Mouse (Mus musculus) lung, postnatal 4 days (tissue): ENCODE results near the gene Ralgapa1.

Source experiments
- DNase-seq, 2 experiments: peaks; one replicate each; pipeline ENCODE4 v3.0.0; 2021

The Ralgapa1 gene

GRCm38 (mm10) chr12:55820661-55821314 is at the start of gene Ralgapa1:
Gene Ralgapa1 (minus strand): TSS chr12:55821167.
- DNase-seq: peak; percentile 91 to 92

DNA sequence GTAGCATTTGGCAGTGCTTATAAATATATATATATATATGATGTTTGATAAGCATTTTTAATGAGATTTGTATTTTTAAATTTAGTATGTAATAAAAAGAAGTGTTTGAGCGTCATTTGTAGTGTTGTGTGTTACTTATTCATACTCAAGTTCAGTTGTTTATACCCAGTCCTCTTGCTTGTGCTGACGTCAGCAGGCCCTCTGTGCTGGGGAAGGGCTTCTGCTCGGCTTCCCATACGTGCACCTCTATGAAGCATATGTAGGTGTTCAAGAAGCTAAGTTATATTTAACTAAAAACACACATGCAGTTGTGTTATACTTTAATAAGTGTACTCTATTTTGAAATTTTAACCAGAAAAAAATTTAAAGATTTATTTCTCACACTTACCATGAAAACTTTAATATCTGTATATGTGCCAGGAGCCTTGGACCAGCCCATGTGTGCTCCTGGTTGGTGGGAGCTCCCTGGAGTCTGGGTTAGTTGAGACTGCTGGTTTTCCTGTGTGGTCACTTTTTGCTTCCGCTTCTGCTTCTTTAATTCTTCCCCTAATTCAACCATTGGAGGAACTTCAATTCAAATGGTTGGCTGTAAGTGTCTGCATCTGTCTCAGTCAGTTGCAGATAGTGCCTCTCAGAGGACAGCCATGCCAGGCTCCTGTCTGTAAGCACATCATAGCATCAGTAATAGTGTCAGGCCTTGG is 48.8 kb upstream of the Ralgapa1 start:
- DNase-seq: no peak

DNA sequence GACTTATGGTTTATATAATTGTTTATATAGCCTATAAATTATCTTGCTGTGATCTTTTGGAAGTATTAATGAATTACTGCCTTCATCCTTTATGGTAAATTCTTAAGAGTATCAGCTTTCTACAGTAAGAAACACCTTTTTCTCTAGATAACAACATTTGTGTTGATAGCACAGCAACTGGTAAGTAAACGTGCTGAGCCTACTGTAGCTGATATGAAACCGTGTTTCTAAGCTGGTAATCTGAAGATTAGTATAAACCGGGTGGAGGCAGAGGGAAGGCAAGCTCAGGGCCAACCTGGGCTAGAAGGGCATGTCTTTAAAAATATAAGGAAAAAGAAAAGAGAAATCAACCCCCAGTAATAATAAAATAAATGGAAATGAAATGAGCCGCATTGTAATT is 46.8 kb upstream of the Ralgapa1 start:
- DNase-seq: no peak

- DNase-seq: no peak
These were observed 39.7 kb upstream of the Ralgapa1 start for GRCm38 (mm10) chr12:55860631-55861030.

DNA sequence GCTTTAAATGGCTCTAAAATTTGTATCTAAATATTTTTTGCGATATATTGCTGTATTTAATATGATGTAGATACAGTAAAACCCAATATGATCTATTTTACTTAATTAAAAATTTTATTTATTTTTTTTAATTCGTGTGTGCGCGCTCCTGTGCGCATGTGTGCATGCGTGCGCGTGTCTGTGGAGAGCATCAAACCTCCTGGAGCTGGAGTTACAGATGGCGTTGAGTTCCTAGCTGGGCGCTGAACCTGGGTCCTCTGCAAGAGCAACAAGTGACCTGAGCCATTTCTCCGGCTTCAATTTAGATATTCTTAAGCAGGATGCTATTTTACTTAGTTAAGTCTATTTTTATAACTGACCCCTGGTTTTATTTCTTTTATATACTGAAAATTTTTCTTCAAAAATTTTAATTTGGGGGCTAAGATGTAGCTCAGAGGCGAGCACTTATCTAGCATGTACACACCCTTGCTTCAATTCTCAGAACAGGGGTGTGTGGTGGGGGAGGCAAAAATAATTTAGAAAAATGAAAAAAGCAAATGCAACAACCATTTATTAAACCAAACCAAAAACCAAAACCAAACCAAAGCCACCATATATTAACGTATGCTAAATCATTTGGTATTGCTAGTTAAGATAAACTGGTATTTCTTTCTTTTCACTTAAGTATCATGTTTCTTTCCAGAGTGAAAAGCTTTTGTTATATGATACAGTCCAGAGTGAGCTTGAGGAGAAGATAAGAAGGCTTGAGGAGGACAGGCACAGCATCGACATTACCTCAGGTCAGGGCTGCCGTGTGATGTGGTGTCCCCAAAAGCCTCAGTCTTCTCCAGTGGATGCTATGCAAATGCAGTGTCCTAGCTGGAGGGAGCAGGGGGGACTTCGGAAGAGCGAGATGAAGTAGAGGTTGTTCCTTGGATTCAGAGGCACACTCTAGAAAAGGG is 38.7 kb upstream of the Ralgapa1 start:
- DNase-seq: no peak

DNA sequence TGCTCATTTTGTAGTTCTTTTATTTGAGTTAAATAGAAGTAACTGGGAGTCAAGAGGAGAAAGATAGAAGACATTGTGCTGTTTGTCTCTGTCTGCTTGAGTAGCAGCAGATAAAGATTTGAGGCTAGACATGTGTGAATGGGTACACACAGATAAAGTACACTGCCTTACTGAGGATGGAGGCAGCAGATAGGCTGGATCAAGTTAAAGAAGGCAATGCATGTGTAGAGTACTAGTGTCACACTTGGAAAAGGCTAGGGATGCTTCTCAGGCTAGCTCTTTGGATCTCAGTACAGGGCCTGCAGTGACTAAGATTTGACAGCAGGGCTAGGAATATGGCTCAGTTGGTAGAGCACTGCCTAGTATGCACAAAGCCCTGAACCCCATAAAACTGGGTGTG is 29.7 kb upstream of the Ralgapa1 start:
- DNase-seq: no peak

DNA sequence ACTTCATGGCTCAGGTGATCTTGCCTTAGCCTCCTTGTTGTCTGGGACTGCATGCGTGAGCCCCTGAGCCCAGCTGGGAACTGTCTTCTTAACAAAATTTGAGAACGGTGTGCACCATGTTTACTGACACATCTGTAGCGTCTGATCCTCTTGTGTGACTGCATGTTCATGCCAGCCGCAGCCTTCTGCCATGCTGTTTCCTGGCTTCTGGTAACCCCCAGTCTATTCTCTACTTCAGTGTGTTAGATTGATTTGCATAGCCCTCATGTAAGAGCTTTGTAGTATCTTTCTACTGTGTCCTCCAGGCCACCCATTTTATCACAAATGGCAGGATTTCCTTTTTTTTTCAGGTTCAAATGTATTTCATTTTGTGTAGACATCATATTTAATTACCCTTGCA is 26.9 kb upstream of the Ralgapa1 start:
- DNase-seq: no peak

GRCm38 (mm10) chr12:55846741-55847140 is 25.8 kb upstream of the Ralgapa1 start:
- DNase-seq: peak in 1 of 2 experiments; percentile 31

DNA sequence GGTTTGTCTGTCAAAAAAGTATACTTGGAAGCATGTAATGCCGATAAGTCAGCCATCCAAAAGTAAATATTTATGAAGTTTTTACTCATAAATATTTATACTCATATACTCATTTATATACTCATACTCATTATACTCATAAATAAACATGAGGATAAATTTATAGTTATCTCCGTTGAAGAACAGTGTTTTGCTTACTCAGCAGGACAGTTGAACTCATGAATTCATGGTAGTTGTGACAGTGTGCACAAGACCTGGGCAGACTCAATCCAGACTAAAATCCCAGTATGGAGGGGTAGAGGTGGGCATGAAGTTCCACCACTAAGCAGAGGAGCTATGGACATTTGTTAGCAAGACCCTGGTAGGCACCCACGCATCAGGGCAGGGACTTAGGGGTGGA is 16.5 kb upstream of the Ralgapa1 start:
- DNase-seq: no peak

DNA sequence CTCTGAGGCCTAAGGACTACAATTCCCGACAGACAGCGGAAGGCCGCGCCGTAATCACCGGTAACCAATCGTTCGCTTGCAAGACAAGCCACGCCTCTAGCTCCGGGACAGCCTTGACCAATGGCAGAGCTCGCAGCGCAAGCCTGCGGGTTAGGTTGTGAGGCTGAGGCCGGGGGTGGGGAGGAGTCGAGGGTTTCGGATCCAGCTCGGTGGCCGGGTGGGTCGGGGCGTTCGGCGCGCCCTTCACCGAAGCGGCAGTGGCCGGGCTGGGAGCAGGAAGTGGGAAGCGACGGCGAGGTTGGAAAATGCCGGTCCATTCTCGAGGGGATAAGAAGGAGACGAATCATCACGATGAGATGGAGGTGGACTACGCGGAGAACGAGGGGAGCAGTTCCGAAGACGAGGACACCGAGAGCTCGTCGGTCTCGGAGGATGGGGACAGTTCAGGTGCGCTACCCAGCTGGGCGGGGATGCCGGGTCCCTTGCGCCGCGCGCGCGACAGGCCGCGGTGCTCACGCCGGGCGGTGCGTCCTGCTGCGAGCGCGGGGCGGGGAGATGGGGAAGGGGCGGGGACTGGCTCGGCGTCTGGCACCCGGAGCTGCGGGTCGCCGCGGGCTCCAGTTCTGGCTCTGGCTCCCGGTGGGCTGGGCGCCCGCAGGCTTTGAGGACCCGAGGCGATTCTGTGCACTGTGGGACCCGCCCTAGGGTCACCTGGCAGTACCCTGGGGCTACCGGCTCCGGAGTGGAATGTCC is 15.4 kb upstream of the Ralgapa1 start, which contains the start of gene Brms1l:
Brms1l (plus strand) TSS at position 126 of the 753 bp plus-strand sequence.
- DNase-seq: peak; percentile 97 to 98

GRCm38 (mm10) chr12:55835857-55836198 is 14.9 kb upstream of the Ralgapa1 start:
- no peak for DNase-seq

DNA sequence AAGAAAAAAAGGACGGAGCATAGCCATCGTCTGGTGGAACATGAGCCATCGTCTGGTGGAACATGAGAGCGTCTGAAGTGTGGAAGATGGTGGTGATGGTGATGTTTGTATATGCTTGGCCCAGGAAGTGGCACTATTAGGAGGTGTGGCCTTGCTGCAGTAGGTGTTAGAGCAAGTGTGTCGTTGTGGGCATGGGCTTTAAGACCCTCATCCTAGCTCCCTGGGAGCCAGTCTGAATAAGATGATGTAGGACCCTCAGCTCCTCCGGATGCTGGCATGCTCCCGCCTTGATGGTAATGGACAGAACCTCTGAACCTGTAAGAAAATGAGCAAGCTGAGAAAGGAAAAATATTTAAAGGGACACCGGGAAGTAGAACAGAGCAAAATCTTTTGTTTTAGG is 13.9 kb upstream of the Ralgapa1 start:
- no peak for DNase-seq

- no peak for DNase-seq
These were observed 13.1 kb upstream of the Ralgapa1 start for GRCm38 (mm10) chr12:55833906-55834625.

DNA sequence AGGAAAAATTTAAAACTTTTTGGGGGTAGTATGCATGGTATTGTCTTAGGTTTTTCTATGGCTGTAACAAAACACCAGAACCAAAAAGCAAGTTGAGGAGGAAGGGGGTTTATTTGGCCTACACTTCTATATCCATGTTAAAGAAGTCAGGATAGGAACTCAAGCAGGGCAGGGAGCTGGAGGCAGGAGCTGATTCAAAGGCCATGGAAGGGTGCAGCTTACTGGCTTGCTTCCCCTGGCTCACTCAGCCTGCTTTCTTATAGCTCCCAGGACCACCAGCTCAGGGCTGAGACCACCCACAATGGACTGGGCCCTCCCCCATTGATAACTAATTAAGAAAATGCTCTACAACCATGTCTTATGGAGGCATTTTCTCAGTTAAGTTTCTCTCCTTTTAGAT is 12.0 kb upstream of the Ralgapa1 start:
- no peak for DNase-seq

DNA sequence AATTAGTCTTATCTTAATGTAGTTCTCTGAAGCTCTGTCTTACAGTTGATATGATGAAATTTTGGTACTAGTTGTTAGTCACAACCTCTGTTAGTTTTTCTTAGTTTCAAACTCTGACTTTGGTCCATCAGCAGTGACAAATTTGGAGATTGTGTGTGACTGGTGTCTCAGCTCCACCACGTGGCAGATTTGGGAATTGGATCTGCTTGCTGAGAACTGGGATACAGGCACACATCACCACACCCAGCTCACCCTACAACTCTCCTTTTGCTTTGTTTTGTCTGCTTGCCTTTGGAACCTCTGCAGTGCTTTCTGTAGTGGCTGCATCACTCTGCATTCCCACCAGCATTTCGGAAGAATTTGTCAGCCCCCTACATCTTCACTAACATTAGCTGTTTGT is 10.1 kb upstream of the Ralgapa1 start:
- DNase-seq: peak; percentile 55 to 79

- DNase-seq: no peak
These were observed 4.6 kb upstream of the Ralgapa1 start for GRCm38 (mm10) chr12:55825537-55825936.

GRCm38 (mm10) chr12:55824027-55824426 is 3.1 kb upstream of the Ralgapa1 start:
- DNase-seq: no peak

- peak in 1 of 2 experiments; percentile 56 for DNase-seq
These were observed 777 bp downstream of the Ralgapa1 start for GRCm38 (mm10) chr12:55820119-55820660.

DNA sequence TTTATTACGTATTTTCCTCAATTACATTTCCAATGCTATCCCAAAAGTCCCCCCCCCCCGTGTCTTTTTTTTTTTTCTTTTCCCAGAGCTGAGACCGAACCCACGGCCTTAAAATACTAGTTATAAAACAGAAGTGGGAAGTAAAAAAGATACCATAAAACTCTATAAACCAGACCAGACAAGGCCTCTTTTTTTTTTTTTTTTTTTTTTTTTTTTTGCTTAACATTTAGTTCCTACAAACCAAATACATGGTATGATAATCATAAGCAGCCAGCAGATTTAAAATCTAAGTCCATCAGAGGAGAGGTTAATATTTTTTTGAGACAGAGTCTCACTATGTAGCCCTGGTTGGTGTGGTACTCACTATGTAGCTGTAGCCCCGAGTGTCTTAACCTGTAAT is 4.5 kb downstream of the Ralgapa1 start:
- DNase-seq: no peak

DNA sequence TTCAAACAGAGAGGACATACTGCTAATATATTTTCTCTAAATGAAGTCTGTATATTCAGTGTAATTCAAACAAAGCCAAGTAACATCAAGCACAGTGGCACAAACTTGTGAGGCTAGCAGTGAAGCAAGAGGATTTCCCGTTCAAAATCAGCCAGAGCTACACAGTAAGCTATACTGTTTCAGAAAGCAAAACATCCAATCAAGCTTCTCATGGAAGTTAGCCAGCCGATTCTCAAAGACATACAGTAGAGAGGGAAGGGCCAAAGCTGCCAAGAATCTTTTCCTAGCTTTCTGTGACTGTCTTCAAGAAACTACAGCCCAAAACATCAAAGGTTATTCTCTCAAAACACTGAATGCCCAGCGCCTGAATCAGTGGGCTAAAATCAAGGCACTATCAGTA is 15.9 kb downstream of the Ralgapa1 start:
- no peak for DNase-seq

DNA sequence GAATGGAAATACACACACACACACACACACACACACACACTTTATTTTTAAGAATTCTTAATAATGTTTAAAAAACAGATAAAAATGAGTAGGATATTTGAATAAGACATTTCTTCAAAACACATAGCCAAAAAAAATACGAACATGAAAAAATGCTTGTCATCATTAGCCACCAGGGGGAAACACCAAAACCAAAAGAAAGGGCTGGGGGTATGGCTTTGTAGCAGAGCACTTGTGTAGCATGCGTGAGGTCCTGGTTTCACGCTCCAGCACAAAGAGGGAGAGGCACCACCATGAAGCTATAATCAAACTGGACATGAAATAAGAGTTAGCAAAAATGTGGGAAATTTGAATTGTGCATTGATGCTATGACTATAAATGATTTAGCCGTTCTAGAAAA is 19.8 kb downstream of the Ralgapa1 start:
- DNase-seq: no peak

- DNase-seq: no peak
These were observed 20.8 kb downstream of the Ralgapa1 start for GRCm38 (mm10) chr12:55800144-55800543.
